Mouse (Mus musculus) midbrain, embryonic 10.5 days (tissue): ENCODE measurements around the gene Kl. TPM values are rescaled to one million over a fixed set of nuclear protein-coding genes. Genes with fewer than 3 reads are reported as not detected.

Source experiments
- DNase-seq: peaks from one replicate; pipeline ENCODE4 v3.0.0-alpha.2; 2017; ENCODE audit warnings: low spot score
- H3K27ac ChIP-seq: fragments of 300-500 bp; sonication (generic); replicated peaks from 2 replicates; pipeline ENCODE4 v1.5.1; 2016; ENCODE audit warnings: mild to moderate bottlenecking
- H3K27me3 ChIP-seq: fragments of 300-500 bp; sonication (generic); 2 replicates; pipeline ENCODE4 v1.6.1; 2016; ENCODE audit warnings: low read depth, mild to moderate bottlenecking; ENCODE audit not compliant: poor library complexity, severe bottlenecking
- H3K36me3 ChIP-seq: fragments of 300-500 bp; sonication (generic); 2 replicates; pipeline ENCODE4 v1.6.1; 2016; ENCODE audit warnings: mild to moderate bottlenecking, moderate library complexity
- H3K4me1 ChIP-seq: fragments of 300-500 bp; sonication (generic); 2 replicates; pipeline ENCODE4 v1.6.1; 2016
- H3K4me3 ChIP-seq: fragments of 300-500 bp; sonication (generic); 2 replicates; pipeline ENCODE4 v1.5.1; 2016; ENCODE audit warnings: mild to moderate bottlenecking, moderate library complexity
- H3K9me3 ChIP-seq: fragments of 300-500 bp; sonication (generic); replicated peaks from 2 replicates; pipeline ENCODE4 v1.6.1; 2016; ENCODE audit warnings: mild to moderate bottlenecking
- WGBS: fragments of 180-500 bp; shearing (Covaris S2); methylation state at CpG from one replicate; pipeline ENCODE4 v1.1.7; 2016; 5-methylcytosine and 5-hydroxymethylcytosine counted together
- polyA plus RNA-seq: library from polyadenylated mRNA; unstranded; fragments of >200 nt; fragmentation: Nextera tagmentation; extraction: Ambion mirVana; gene quantifications from 2 replicates; pipeline ENCODE4 v1.2.1, GENCODE M21; 2016

The Kl gene
- polyA plus RNA-seq, 1 experiment from 2014 or later: 0.09 TPM

DNA sequence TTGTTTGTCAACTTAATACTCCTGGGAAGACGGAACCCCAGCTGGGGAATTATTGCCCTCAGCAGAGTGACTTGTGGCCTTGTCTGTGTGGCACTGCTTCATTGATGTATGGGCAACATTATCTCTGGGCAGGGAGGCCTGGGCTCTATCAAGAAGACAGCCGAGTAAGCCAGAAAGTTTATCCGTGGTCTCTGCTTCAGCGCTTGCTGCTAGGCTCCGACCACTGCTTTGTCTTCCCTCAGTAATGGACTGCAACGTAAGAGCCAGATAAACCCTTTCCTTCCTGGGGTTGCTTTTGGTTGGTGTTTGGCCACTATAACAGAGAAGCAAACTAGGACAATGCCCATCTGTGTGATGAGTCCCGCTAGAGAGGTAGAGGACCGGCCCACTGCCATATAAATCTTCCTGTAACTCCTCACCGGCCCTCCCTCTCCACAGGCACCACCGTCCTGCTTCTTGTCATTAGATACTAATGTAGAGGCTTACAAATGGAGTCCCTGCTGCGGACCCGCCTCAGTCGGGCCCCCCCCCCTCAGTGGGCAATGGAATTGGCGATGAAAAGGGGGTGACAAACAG, 25.1 kb downstream of the Kl start:
- Histone ChIP-seq H3K9me3 (no peaks in the 10 kb centered on the region; the same call in 1 of the 2 replicates), H3K27me3 (no peaks in the 10 kb centered on the region), H3K4me1 (no peaks in the 10 kb centered on the region), H3K36me3 (no peaks in the 10 kb centered on the region), H3K4me3 (no peak overlapping the region), H3K27ac (no peak overlapping the region)
- WGBS: 85% methylated on average over 14 of the region's 14 CpGs
- no peak for DNase-seq

DNA sequence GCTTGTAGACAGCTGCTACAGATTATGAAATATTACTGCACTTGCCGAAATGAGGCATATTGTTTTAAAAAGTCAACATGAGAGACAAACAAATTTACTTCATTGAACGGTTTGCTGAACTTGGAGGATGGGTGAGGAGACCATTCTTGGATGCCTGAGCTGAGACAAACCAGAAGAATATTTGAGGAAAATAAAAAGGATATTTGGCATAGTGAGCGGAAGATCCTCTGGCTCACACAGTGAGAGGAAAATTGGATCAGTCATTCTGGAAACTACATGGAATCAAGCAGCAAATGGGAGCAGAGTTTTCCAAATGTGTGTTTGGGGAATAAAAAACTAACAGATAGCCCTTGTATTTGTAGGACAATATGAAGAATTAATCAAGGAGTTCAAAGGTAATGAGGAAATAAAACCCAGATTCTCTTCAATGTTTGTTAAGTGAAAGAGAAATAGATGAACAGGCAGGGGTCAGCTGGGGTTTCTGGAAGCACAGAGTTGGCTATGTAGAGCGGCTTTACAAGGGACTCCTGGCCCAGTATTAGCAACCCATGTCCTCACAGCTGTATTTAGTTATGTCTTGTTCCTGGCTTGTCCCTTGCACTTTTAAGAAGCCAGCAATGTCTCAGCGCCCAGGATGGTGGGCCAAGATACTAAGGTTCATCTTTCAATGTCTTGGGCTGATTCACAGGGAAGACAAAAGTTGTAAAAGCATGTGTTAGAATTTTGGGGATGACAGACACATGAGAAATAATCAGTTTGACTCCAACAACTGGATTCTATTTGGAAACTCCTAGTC, 27.1 kb downstream of the Kl start:
- WGBS: 86% methylated on average over 5 of the region's 5 CpGs
- Histone ChIP-seq H3K9me3 (no peaks in the 10 kb centered on the region; the same call in 1 of the 2 replicates), H3K27me3 (no peaks in the 10 kb centered on the region), H3K36me3 (no peaks in the 10 kb centered on the region), H3K4me1 (no peaks in the 10 kb centered on the region), H3K4me3 (no peak overlapping the region), H3K27ac (no peak overlapping the region)
- no peak for DNase-seq

- no peaks in the 10 kb centered on the region for H3K36me3 ChIP-seq
- DNase-seq: no peak
- no peak overlapping the region for H3K27ac ChIP-seq
- no peak overlapping the region for H3K4me3 ChIP-seq
- no peaks in the 10 kb centered on the region for H3K4me1 ChIP-seq
- H3K27me3 ChIP-seq: no peaks in the 10 kb centered on the region
- 92% methylated on average over 2 of the region's 2 CpGs for WGBS
- H3K9me3 ChIP-seq: no peaks in the 10 kb centered on the region; the same call in 1 of the 2 replicates
These were observed 29.7 kb downstream of the Kl start for GRCm38 (mm10) chr5:150982082-150982481.

DNA sequence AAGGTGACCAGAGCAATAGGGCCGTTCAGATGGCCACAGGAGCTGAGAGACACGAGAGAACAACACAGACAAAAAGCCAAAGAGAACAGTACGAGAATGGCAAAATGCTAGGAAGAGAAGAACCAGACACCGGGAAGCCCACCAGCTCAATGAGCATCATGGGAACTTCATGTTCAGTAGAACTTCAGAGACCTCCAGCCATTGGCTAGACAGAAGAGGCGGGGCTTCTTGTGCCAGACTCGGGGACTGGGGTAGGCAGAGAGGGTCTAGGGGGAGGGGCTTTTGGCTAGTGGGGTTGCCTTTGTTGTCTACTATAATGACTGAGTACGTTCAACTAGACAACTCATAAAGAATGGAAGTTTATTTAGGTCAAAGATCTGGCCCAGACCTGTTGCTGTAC, 41.7 kb downstream of the Kl start:
- no peaks in the 10 kb centered on the region for H3K36me3 ChIP-seq
- H3K27ac ChIP-seq: no peak overlapping the region
- H3K4me3 ChIP-seq: no peak overlapping the region
- WGBS: 91% methylated on average over 7 of the region's 7 CpGs
- no peaks in the 10 kb centered on the region for H3K27me3 ChIP-seq
- no peaks in the 10 kb centered on the region for H3K9me3 ChIP-seq
- no peaks in the 10 kb centered on the region for H3K4me1 ChIP-seq
- DNase-seq: no peak

GRCm38 (mm10) chr5:150996586-150996985, 44.2 kb downstream of the Kl start:
- 87% methylated on average over 2 of the region's 2 CpGs for WGBS

GRCm38 (mm10) chr5:151001111-151001510, 48.7 kb downstream of the Kl start:
- no peaks in the 10 kb centered on the region for H3K9me3 ChIP-seq
- H3K4me3 ChIP-seq: no peak overlapping the region
- H3K4me1 ChIP-seq: no peaks in the 10 kb centered on the region
- H3K36me3 ChIP-seq: no peaks in the 10 kb centered on the region
- WGBS: 94% methylated on average over 7 of the region's 7 CpGs
- no peaks in the 10 kb centered on the region for H3K27me3 ChIP-seq
- DNase-seq: no peak
- no peak overlapping the region for H3K27ac ChIP-seq

More at GRCm38 (mm10) chr5:150996586-150996985, 44.2 kb downstream of the Kl start:
- Histone ChIP-seq H3K27ac (no peak overlapping the region), H3K4me1 (no peaks in the 10 kb centered on the region), H3K9me3 (no peaks in the 10 kb centered on the region), H3K36me3 (no peaks in the 10 kb centered on the region), H3K4me3 (no peak overlapping the region), H3K27me3 (no peaks in the 10 kb centered on the region)
- DNase-seq: no peak

DNA sequence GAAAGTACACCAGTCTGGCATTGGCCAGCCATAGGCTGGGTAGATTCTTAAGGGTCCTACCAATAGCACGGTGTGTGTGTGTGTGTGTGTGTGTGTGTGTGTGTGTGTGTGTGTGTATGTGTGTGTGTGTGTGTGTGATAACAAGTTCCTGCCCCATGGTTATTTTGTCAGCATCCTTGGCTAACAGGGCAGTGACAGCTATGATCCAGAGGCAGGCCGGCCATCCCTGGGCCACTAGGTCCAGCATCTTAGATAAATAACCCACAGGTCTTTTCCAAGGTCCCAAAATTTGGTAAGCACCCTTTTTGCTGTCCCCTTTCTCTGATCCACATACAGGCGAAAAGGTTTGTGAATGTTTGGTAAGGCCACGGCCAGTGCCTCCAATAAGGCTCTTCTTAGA, 49.6 kb downstream of the Kl start:
- WGBS: 97% methylated on average over 4 of the region's 4 CpGs

DNA sequence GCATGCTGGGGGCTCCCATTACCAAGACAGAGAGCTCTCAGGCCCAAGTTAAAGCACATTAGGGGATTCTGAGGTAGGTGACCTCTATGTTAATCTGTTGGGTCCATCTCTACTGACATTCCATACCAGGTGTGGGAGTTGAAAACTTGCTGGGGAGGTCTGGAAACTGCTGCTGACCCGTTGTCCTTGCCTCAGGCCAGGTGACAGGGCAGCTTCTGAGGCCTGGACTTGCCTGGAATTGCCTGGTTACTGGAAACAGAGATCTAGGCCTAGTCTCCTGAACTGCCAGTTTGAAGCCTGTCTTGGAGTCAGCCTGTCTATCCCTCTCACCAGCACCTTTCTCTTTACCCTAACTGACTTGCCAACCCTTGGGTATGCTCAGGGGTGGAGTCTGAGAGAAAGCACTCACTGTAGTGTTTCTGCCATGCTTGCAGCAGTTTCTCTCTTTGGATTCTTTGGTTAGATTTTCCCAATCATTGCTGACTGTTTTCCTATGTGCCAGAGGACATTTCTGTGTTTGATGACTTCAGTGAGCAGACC, 51.9 kb downstream of the Kl start:
- Histone ChIP-seq H3K36me3 (no peaks in the 10 kb centered on the region), H3K4me1 (no peaks in the 10 kb centered on the region), H3K27me3 (no peaks in the 10 kb centered on the region), H3K9me3 (no peaks in the 10 kb centered on the region), H3K4me3 (no peak overlapping the region), H3K27ac (no peak overlapping the region)
- WGBS: 88% methylated on average over 1 of the region's 1 CpGs
- DNase-seq: no peak

More for the DNA sequence above, 49.6 kb downstream of the Kl start:
- H3K4me1 ChIP-seq: no peaks in the 10 kb centered on the region
- H3K27me3 ChIP-seq: no peaks in the 10 kb centered on the region
- H3K4me3 ChIP-seq: no peak overlapping the region
- H3K36me3 ChIP-seq: no peaks in the 10 kb centered on the region
- no peak for DNase-seq
- H3K9me3 ChIP-seq: no peaks in the 10 kb centered on the region
- no peak overlapping the region for H3K27ac ChIP-seq

- H3K36me3 ChIP-seq: no peaks in the 10 kb centered on the region
- H3K4me1 ChIP-seq: peaks cover 10% of the 10 kb centered on the region
- H3K27me3 ChIP-seq: no peaks in the 10 kb centered on the region
- 77% methylated on average over 5 of the region's 5 CpGs for WGBS
- H3K4me3 ChIP-seq: no peak overlapping the region
- no peak overlapping the region for H3K27ac ChIP-seq
- peaks cover 12% of the 10 kb centered on the region; the same call in 1 of the 2 replicates for H3K9me3 ChIP-seq
- no peak for DNase-seq
These were observed 66.0 kb downstream of the Kl start for GRCm38 (mm10) chr5:151018450-151018849.

DNA sequence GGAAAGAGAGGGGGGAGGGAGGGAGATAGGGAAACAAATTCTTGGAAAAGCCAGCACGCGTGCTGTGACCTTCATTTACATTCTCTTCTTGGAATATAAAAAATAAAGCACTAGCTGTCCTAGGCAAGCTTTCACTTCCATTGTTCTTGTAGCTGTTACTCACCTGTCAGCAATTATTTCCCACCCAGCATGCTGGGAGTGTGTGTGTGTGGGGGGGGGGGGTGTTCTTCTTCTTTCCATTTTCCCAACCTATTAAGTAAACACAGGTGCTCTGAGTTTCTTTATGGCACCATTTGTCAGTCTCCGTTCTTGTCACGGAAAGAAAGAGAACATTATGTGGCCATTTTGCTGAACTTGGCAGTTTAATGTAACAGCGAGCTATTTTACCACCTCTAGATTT, 66.6 kb downstream of the Kl start:
- H3K27me3 ChIP-seq: no peaks in the 10 kb centered on the region
- peaks cover 15% of the 10 kb centered on the region for H3K4me1 ChIP-seq
- 83% methylated on average over 5 of the region's 5 CpGs for WGBS
- no peak for DNase-seq
- H3K9me3 ChIP-seq: peaks cover 12% of the 10 kb centered on the region; the same call in 1 of the 2 replicates
- no peak overlapping the region for H3K4me3 ChIP-seq
- H3K27ac ChIP-seq: no peak overlapping the region
- H3K36me3 ChIP-seq: no peaks in the 10 kb centered on the region

DNA sequence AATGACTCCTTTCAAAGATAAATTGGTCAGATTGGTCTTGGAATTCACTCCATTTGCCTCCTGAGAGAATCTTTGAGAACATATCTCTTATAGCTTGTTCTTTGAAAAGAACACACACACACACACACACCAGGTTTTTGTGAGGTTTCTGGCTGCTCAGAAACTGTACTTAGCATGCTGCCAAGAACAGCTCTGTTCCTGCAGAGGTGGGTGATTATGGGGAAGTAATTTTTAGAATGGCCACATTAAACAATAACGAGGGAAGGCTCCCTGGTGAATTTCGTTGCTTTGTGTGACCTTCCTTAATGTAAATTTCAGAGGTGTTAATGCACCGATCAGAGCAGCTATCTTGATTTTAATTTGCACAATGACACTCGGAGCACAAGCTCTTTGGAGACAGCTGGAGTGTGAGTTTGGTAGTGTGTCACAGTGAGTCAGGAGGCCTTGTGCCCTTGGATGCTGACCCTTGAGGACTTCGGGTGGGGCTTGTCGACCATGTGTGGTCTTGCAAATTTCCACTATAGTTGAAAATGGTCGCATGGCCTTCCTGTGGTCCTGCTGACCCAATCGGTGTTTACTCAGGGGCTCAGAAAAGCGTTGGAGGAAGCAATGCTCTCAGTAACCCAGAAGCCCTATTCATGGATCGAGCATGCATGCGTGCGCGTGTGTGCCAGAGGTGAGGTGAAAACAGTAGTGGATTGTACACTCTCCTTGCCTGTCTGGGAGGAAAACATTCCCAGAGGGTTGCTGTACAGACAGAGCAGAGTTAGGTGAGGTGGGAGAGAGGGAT, 67.8 kb downstream of the Kl start:
- 86% methylated on average over 13 of the region's 13 CpGs for WGBS
- Histone ChIP-seq H3K9me3 (peaks cover under 1% of the 10 kb centered on the region; the same call in 1 of the 2 replicates), H3K4me1 (peaks cover 17% of the 10 kb centered on the region), H3K27me3 (no peaks in the 10 kb centered on the region), H3K4me3 (no peak overlapping the region), H3K36me3 (no peaks in the 10 kb centered on the region), H3K27ac (0 out of 2 replicates have a peak overlapping the region, but pooled peaks have one; percentile 23)
- no peak for DNase-seq

DNA sequence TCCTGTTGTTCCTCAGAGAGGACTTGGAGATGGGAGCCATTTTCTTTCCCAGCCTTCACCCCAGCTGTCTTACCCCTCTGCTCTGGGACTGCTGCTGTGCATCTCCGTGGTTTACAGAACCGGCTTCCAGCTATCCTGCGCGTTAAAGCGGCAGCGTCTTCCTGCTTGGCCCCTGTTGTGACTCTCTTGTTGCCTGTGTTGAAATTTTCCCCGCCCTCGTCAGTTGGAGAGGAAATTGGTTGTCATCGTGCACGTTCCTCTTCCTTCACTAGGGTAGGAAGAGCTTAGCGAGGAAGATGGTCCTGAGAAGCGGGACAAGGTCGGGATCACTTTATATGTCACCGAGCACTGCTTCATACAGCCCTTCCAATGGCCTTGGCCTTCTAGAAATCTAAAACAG, 68.4 kb downstream of the Kl start:
- DNase-seq: no peak
- Histone ChIP-seq H3K27ac (0 out of 2 replicates have a peak overlapping the region, but pooled peaks have one; percentile 23), H3K27me3 (no peaks in the 10 kb centered on the region), H3K4me1 (peaks cover 17% of the 10 kb centered on the region), H3K4me3 (no peak overlapping the region), H3K9me3 (no peaks in the 10 kb centered on the region), H3K36me3 (no peaks in the 10 kb centered on the region)
- WGBS: 82% methylated on average over 14 of the region's 14 CpGs
